Mouse (Mus musculus) left cerebral cortex, postnatal 10 days (tissue): ENCODE results near the gene Lpp. TPM values are rescaled to one million over a fixed set of nuclear protein-coding genes. Genes with fewer than 3 reads are reported as not detected.
"Not testable (repeated sequence)": the region's sequence is repeated elsewhere in the genome, so short reads cannot be mapped to it uniquely, and the experiment has no call there.

Experiments
- DNase-seq, 2 experiments: peaks; one replicate each; pipeline ENCODE4 v3.0.0; 2021 to 2022; ENCODE audit warnings: low spot score in 2 of 2, mixed read lengths in 1 of 2; ENCODE audit errors: extremely low spot score in 1 of 2
- intact Hi-C: fragments of 180-260 bp; cut with DNase I; formaldehyde crosslinking; loops from one replicate; pipeline ENCODE4 v1.15.1; 2025
- microRNA-seq: library from miRNA; unstranded; fragments of <30 nt; microRNA quantifications from one replicate; pipeline ENCODE4 v1.2.0, GENCODE M21; 2022
- total RNA-seq, 2 experiments: library from RNA; stranded (reverse); gene quantifications; 2 replicates each; pipeline ENCODE4 v1.2.3; 2021

Lpp gene
- total RNA-seq, 2 experiments from 2014 or later, result 8.8 to 9.8 TPM

DNA sequence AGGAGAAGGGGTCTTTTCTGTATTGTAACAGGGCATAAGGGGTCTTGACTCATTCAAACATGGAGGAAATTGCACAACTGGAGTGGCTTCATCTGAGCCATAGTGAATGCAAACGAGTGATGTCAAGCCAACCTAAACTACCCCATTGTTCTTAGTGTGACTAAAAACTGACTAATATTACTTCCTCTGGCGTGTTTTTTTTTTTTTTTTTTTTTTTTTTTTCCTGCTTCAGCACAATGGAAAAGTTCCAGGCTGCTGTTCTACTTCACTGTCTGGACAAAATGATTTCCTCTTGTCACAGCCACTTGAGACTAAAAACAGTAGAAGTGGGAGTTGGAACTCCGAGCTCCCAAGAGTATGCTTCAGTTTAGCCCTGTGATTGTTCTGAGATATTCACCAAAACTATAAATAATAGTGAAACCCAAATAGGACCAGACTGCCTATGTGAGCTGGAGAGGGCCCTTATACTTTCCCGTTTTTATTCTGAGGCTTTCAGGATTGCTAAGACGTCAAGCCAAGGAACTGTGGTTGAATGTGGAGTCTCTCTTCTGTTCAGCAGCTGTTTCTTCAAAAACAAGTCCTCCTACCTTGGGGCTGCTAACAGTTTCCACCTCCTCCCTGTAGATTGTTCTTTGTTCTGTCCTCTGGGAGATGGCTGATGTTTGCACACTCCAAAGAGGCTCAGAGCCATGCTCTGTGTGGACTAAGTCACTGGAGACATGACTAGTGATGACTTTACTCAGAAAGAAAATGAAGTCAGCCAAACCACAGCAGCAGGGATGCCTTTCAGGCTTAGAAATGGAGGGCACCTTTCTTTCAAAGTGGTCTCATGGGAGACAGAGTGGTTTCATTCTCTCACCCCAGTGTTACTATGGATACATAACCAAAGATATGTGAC lies 617.9 kb downstream of the Lpp start:
- DNase-seq, result no peak
- intact Hi-C loops, result no loop called here

DNA sequence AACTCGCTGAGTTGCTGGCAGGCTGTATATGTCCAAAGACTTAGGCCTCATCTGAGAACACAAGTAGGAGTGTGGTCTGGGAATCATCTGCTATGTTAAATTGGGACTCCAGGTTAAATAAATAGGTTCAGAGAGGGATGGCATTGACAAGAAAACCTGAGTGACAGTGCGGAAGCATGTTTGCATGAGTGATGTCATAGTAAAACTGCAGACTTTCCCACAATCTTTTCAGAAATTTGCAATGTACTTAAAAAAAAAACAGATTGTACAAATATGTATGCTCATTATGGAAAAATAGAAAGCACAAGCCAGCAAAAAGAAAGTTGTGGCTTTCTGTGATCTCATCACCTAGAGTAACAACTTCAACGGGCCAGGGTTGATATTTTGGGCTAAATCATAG lies 619.6 kb downstream of the Lpp start:
- no peak for DNase-seq
- intact Hi-C loops, result no loop called here

DNA sequence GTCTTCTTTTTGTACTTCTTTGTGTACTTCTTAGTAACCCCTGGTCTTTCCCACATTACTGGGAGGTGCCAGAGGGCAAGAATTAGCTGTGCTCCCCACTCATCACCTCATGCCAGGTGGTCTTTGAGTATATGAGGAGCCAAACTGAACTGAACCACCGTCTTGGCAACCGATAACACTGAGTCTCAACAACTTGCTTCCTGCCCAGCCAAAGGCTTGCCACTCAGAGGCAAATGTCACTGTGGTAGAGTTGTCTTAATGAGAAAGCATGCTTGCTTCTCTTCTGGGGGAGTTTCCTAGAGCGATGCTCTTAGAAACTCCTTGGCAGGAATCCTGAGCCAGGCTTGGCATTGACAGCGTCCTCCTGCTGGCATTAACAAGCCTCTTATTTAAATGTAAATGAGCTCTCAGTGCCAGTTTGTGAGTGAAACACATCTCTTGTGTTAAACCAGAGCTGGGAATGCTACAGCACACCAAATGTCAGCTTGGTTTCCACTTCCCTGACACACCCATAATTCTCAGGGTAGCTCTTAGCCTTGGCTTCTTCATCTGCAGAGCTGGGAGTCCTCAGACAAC lies 623.0 kb downstream of the Lpp start:
- peak; percentile 74 to 91 for DNase-seq
- intact Hi-C loops, result loop anchor here (5.0 kb wide), 1 partner anchor 36 kb away; no protein-coding TSS in a partner anchor

DNA sequence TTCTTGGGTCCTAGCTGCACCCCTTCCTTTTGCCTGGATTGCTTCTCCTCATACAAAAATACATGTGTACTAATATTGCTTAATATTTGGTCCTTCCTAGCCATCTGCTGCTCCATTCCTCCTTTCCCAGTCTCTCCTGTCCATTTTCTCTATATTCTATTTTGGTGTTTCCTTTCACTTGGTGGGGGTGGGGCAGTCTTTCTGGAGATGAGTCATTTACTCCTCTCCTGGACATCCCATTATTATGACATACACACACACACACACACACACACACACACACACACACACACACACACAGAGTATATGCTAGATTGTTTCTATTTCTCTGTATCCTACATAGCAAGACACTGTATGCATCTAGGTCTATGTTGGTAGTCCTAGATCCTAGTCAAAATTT lies 623.7 kb downstream of the Lpp start:
- no peak for DNase-seq
- intact Hi-C loops, result loop anchor here (5.0 kb wide), 1 partner anchor 35 kb away; no protein-coding TSS in a partner anchor

DNA sequence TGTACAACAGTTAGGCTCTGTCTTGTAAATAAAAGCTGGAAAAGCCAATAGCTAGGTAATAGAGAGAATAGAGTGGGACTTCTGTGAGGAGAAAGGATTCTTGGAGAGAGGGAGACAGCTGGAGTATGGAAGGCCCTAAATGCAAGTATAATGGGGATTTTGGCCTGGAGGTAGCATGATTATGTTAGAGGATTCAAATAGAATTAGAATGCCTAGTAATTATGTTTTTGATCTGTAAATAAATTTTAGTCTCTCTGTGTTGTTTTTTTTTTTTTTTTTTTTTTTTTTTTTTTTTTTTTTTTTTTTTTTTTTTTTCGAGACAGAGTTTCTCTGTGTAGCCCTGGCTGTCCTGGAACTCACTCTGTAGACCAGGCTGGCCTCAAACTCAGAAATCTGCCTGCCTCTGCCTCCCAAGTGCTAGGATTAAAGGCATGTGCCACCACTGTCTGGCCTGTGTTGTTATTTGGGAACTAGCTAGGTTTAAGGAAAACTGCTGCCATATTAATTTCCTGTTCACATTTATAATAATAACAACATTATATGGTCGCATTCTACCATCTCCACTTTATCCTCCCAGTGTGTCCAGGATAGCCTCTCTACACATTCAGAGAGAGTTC lies 628.5 kb downstream of the Lpp start:
- intact Hi-C loops, result not testable (repeated sequence)

DNA sequence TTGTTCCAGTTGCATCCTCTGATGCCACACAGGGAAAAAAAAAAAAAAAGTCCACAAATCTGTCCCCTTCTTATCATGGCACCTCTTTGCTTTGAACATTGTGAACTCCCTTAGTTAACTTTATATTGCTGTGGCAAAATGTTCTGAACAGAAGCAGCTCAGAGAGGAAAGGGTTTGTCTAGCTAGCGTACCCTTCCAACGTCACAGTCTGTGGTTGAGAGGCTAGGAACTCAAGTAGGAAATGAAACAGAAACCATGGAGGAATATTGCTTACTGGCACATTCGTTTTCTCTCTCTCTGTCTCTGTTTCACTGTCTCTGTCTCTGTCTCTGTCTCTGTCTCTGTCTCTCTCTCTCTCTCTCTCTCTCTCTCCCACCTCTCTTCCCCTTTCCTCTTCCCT lies 631.3 kb downstream of the Lpp start:
- intact Hi-C loops, result no loop called here
- DNase-seq, result no peak

More for the DNA sequence above, 628.5 kb downstream of the Lpp start:
- DNase-seq, result not testable (repeated sequence)

DNA sequence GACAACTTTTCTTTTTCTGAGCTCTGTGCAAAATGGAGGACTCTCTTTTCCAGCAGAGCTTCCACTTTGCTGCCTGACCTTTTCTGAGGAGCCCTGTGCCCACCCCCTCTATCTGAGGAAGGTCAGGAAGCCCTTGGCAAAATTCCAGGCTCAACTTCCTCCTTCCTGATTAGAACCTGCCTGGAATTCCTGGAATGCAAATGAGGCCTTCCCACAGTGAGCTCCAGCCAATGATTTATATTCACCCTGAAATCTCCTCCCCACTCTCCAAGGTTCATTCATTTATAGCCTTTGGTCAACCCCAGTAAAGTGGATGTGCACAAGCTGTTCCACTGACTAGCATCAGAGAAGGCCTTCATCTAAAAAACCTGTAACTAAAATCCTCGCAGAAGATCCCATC lies 632.9 kb downstream of the Lpp start:
- intact Hi-C loops, result no loop called here
- DNase-seq, result no peak

DNA sequence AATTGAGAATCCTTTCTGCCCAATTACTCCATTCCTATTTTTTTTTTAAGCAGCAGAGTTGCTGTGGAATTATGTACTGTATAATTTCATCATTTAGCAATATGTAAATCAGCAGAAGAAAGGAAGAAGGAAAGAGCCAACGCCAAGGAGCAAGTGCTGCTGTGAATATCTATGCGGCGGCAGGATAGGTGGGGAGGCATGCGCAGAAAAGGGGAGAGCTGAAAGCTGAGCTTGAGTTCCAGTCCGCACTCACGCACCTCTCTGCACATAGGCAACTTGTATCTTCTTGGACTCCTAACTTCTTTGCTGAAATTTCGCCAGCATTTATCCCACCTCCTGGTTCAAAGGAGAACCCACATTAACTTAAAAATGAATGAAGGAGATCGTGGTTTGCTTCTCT lies 636.2 kb downstream of the Lpp start:
- no peak for DNase-seq
- intact Hi-C loops, result no loop called here

DNA sequence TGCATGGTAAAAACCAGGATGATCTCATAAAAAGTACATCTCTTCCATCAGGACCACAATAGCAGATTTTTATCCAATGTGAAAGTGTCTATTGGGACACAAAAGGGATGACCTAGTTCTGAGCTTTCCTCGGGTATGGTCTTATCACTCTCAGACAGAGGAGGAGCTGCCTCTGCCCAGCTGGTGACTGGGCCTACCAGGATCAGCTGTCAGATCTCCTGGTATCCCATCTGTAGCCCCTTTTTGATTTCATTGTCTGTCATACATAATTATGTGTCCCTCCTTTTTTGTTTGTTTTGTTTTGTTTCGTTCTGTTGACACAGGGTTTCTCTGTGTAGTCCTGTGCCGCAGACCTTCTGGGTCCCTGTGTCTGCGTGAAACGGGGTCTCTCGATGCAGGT lies 644.1 kb downstream of the Lpp start:
- intact Hi-C loops, result no loop called here

DNA sequence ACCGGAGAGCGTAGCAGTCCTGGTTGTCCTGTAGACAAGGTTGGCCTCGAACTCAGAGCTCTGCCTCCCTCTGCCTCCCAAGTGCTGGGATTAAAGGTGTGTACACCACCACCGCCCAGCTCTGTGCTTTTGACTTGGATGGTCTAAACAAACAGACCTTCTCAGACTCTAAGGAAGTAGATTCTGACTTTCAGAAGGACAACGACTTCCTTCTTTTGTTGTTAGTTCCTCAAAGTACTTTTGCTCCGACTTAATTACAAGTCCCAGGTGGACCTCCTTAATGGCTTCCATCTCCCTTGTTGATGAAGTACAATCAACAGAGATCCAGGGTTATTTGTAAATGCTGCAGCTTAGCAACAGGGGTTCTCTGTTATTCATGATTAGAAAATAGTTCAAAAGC lies 645.2 kb downstream of the Lpp start:
- no peak for DNase-seq
- intact Hi-C loops, result no loop called here

More for the DNA sequence above, 644.1 kb downstream of the Lpp start:
- no peak for DNase-seq

DNA sequence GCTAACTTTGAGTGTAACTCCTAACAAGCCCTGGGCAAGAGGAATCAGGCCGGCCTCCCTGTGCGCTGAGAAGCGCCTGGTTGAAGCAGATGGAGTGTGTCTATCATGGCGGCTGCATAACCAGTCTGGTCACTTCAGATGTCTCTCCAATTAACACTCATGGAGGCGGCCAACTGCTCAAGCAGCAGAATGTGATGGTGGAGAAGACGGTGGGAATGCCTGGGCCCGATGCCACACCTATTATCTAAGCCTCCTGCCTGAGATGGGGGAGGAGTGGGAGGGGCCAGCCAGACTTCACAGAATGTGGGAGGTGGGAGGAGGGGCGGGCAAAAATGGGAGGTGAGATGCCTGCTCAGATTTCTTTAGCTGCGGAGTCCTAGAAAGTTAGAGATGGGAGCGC lies 646.6 kb downstream of the Lpp start:
- intact Hi-C loops, result no loop called here
- DNase-seq, result peak; percentile 66 to 78

DNA sequence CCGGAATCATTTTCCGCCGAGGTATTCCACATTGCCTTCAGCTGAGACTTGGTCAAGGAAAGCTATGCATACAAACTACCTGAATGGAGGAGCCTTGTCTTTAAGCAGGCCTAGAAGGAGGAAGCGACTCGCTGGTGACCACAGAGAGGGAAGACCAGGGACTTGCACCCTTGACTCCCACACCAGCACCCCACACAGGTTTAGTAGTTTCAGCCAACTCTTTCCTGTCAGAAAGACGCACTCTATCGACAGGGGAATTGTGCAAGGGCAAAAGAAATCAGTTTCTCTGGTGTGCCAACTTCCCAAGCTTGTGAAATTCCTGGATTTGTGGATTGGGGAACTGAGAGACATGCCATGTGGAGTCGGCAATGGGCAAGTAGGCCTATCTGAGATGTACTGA lies 647.9 kb downstream of the Lpp start:
- intact Hi-C loops, result no loop called here
- DNase-seq, result no peak

DNA sequence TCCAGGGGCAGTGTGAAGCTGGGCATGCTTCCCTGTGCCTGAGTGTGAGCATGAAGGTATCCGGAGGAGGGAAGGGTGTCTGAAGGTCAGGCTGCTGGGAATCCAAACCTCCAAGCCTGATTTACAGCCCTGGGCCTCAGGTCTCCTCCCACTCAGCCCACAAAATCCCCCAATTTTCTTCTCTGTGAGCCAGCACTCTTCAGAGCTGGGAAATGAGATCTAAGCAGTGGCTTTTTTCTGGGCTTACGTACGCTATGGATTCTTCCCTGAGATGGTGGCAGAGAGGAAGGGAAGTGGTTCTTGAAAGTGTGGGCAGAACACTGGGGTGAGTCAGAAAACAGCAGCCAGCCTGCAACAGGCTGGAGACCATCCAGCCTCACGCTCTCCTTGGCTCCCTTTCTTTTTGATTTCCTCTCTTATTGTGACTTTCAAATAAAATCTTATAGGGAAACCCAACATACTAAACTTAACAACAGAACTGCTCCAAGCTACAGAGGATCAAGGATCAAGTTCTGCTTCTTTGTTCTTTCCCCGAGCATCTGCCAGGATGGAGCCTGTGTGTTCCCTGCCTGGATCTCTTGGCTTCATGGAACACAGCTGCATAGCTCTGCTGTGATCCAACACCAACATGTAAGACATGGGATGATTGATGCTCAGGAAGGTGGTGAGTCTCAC lies 648.7 kb downstream of the Lpp start:
- no peak for DNase-seq
- intact Hi-C loops, result no loop called here

Small RNAs within 50 kb of the gene (microRNA-seq; reads per million reads assigned to microRNA genes)
- 913 reads per million, percentile 76 among the genes with 10 or more reads in this experiment for gene Mir28a
